Mouse (Mus musculus) spleen, adult 2 months (tissue): ENCODE measurements around the gene Slc5a11.

Experiments used
- CTCF ChIP-seq: fragments of 200-500 bp; IDR thresholded peaks from 2 replicates; pipeline ENCODE4 v1.5.1; 2011; ENCODE audit warnings: mild to moderate bottlenecking, inconsistent platforms; ENCODE audit not compliant: insufficient read depth, insufficient read length, insufficient replicate concordance; ENCODE audit errors: extremely low read depth
- POLR2A ChIP-seq: fragments of 200-500 bp; IDR thresholded peaks from 2 replicates; pipeline ENCODE4 v1.6.1; 2011; ENCODE audit warnings: low read depth, low read length, inconsistent platforms

GRCm38 (mm10) chr7:123322452-123323121 lies 108.0 kb downstream of the Slc5a11 start:
- TF ChIP-seq CTCF (no peak), POLR2A (no peak)
